Mouse (Mus musculus): ENCODE results near the gene Fchsd2. TPM values are rescaled to one million over a fixed set of nuclear protein-coding genes. Genes with fewer than 3 reads are reported as not detected.

Fchsd2 gene
- polyA plus RNA-seq, 1 experiment from 2014 or later = 42.0 TPM

GRCm38 (mm10) chr7:101088687-101089086 lies 4.0 kb upstream of the Fchsd2 start:
- no peaks in the 10 kb centered on the region for H3K4me1 ChIP-seq (ENCODE audit: control insufficient read depth, insufficient read depth, low read length)
- no peak overlapping the region for H3K4me2 ChIP-seq (ENCODE audit: low read length)
- H3K4me3 ChIP-seq (ENCODE audit: low read depth, low read length) = no peak overlapping the region
- no peak overlapping the region for H3K9ac ChIP-seq (ENCODE audit: low read depth, low read length)
- ATAC-seq = no peak
- no peaks in the 10 kb centered on the region for H3K27me3 ChIP-seq (ENCODE audit: control insufficient read depth, insufficient read depth, low read depth, low read length)
- 73% methylated on average over 4 of the region's 4 CpGs for WGBS
- H3K9me3 ChIP-seq (replicated peaks; ENCODE audit: control insufficient read depth, low read length, poor library complexity, severe bottlenecking) = no peaks in the 10 kb centered on the region
- no peaks in the 10 kb centered on the region for H3K36me3 ChIP-seq (ENCODE audit: control insufficient read depth, insufficient read depth, low read length)
- H3K27ac ChIP-seq (ENCODE audit: low read length) = no peak overlapping the region

- Histone ChIP-seq H3K4me3 (ENCODE audit: low read depth, low read length) (no peak overlapping the region), H3K4me1 (ENCODE audit: control insufficient read depth, insufficient read depth, low read length) (no peaks in the 10 kb centered on the region), H3K9ac (ENCODE audit: low read depth, low read length) (no peak overlapping the region), H3K27me3 (ENCODE audit: control insufficient read depth, insufficient read depth, low read depth, low read length) (no peaks in the 10 kb centered on the region), H3K27ac (ENCODE audit: low read length) (no peak overlapping the region), H3K36me3 (ENCODE audit: control insufficient read depth, insufficient read depth, low read length) (no peaks in the 10 kb centered on the region), H3K9me3 (replicated peaks; ENCODE audit: control insufficient read depth, low read length, poor library complexity, severe bottlenecking) (no peaks in the 10 kb centered on the region), H3K4me2 (ENCODE audit: low read length) (no peak overlapping the region)
- WGBS = 83% methylated on average over 3 of the region's 3 CpGs
- ATAC-seq = no peak
Observed at GRCm38 (mm10) chr7:101089242-101089641, 3.4 kb upstream of the Fchsd2 start.

GRCm38 (mm10) chr7:101093231-101093630 lies 568 bp downstream of the Fchsd2 start:
- H3K9ac ChIP-seq (ENCODE audit: low read depth, low read length) = no peak overlapping the region
- no peaks in the 10 kb centered on the region for H3K4me1 ChIP-seq (ENCODE audit: control insufficient read depth, insufficient read depth, low read length)
- no peaks in the 10 kb centered on the region for H3K9me3 ChIP-seq (replicated peaks; ENCODE audit: control insufficient read depth, low read length, poor library complexity, severe bottlenecking)
- no peak overlapping the region for H3K4me2 ChIP-seq (ENCODE audit: low read length)
- no peak for ATAC-seq
- WGBS = 71% methylated on average over 3 of the region's 3 CpGs
- H3K4me3 ChIP-seq (ENCODE audit: low read depth, low read length) = no peak overlapping the region
- H3K36me3 ChIP-seq (ENCODE audit: control insufficient read depth, insufficient read depth, low read length) = no peaks in the 10 kb centered on the region
- no peaks in the 10 kb centered on the region for H3K27me3 ChIP-seq (ENCODE audit: control insufficient read depth, insufficient read depth, low read depth, low read length)
- H3K27ac ChIP-seq (ENCODE audit: low read length) = no peak overlapping the region

GRCm38 (mm10) chr7:101094746-101095145 lies 2.1 kb downstream of the Fchsd2 start:
- no peaks in the 10 kb centered on the region for H3K9me3 ChIP-seq (replicated peaks; ENCODE audit: control insufficient read depth, low read length, poor library complexity, severe bottlenecking)
- H3K4me1 ChIP-seq (ENCODE audit: control insufficient read depth, insufficient read depth, low read length) = no peaks in the 10 kb centered on the region
- no peak overlapping the region for H3K9ac ChIP-seq (ENCODE audit: low read depth, low read length)
- WGBS = 70% methylated on average over 1 of the region's 1 CpGs
- ATAC-seq = no peak
- no peaks in the 10 kb centered on the region for H3K27me3 ChIP-seq (ENCODE audit: control insufficient read depth, insufficient read depth, low read depth, low read length)
- H3K4me2 ChIP-seq (ENCODE audit: low read length) = no peak overlapping the region
- no peak overlapping the region for H3K27ac ChIP-seq (ENCODE audit: low read length)
- no peak overlapping the region for H3K4me3 ChIP-seq (ENCODE audit: low read depth, low read length)
- H3K36me3 ChIP-seq (ENCODE audit: control insufficient read depth, insufficient read depth, low read length) = no peaks in the 10 kb centered on the region

GRCm38 (mm10) chr7:101095560-101095959 lies 2.9 kb downstream of the Fchsd2 start:
- H3K27me3 ChIP-seq (ENCODE audit: control insufficient read depth, insufficient read depth, low read depth, low read length) = no peaks in the 10 kb centered on the region
- ATAC-seq = no peak
- H3K9ac ChIP-seq (ENCODE audit: low read depth, low read length) = no peak overlapping the region
- no peaks in the 10 kb centered on the region for H3K9me3 ChIP-seq (replicated peaks; ENCODE audit: control insufficient read depth, low read length, poor library complexity, severe bottlenecking)
- WGBS = 67% methylated on average over 5 of the region's 5 CpGs
- H3K4me3 ChIP-seq (ENCODE audit: low read depth, low read length) = no peak overlapping the region
- no peak overlapping the region for H3K4me2 ChIP-seq (ENCODE audit: low read length)
- H3K27ac ChIP-seq (ENCODE audit: low read length) = no peak overlapping the region
- H3K36me3 ChIP-seq (ENCODE audit: control insufficient read depth, insufficient read depth, low read length) = no peaks in the 10 kb centered on the region
- no peaks in the 10 kb centered on the region for H3K4me1 ChIP-seq (ENCODE audit: control insufficient read depth, insufficient read depth, low read length)

GRCm38 (mm10) chr7:101096576-101096975 lies 3.9 kb downstream of the Fchsd2 start:
- no peaks in the 10 kb centered on the region for H3K36me3 ChIP-seq (ENCODE audit: control insufficient read depth, insufficient read depth, low read length)
- 0 out of 2 replicates have a peak, but pooled peaks cover 2% of the 10 kb centered on the region for H3K4me1 ChIP-seq (ENCODE audit: control insufficient read depth, insufficient read depth, low read length)
- no peak overlapping the region for H3K9ac ChIP-seq (ENCODE audit: low read depth, low read length)
- H3K4me3 ChIP-seq (ENCODE audit: low read depth, low read length) = no peak overlapping the region
- H3K9me3 ChIP-seq (replicated peaks; ENCODE audit: control insufficient read depth, low read length, poor library complexity, severe bottlenecking) = no peaks in the 10 kb centered on the region
- H3K27me3 ChIP-seq (ENCODE audit: control insufficient read depth, insufficient read depth, low read depth, low read length) = no peaks in the 10 kb centered on the region
- WGBS = 85% methylated on average over 2 of the region's 2 CpGs
- no peak for ATAC-seq
- H3K4me2 ChIP-seq (ENCODE audit: low read length) = no peak overlapping the region
- H3K27ac ChIP-seq (ENCODE audit: low read length) = no peak overlapping the region

GRCm38 (mm10) chr7:101097084-101097483 lies 4.4 kb downstream of the Fchsd2 start:
- 0 out of 2 replicates have a peak, but pooled peaks cover 2% of the 10 kb centered on the region for H3K4me1 ChIP-seq (ENCODE audit: control insufficient read depth, insufficient read depth, low read length)
- no peaks in the 10 kb centered on the region for H3K27me3 ChIP-seq (ENCODE audit: control insufficient read depth, insufficient read depth, low read depth, low read length)
- H3K27ac ChIP-seq (ENCODE audit: low read length) = no peak overlapping the region
- no peak overlapping the region for H3K4me3 ChIP-seq (ENCODE audit: low read depth, low read length)
- H3K36me3 ChIP-seq (ENCODE audit: control insufficient read depth, insufficient read depth, low read length) = no peaks in the 10 kb centered on the region
- no peak overlapping the region for H3K9ac ChIP-seq (ENCODE audit: low read depth, low read length)
- H3K4me2 ChIP-seq (ENCODE audit: low read length) = no peak overlapping the region
- no peaks in the 10 kb centered on the region for H3K9me3 ChIP-seq (replicated peaks; ENCODE audit: control insufficient read depth, low read length, poor library complexity, severe bottlenecking)
- 61% methylated on average over 3 of the region's 3 CpGs for WGBS
- ATAC-seq = no peak

- Histone ChIP-seq H3K4me3 (ENCODE audit: low read depth, low read length) (no peak overlapping the region), H3K27me3 (ENCODE audit: control insufficient read depth, insufficient read depth, low read depth, low read length) (no peaks in the 10 kb centered on the region), H3K36me3 (ENCODE audit: control insufficient read depth, insufficient read depth, low read length) (no peaks in the 10 kb centered on the region), H3K27ac (ENCODE audit: low read length) (no peak overlapping the region), H3K9ac (ENCODE audit: low read depth, low read length) (no peak overlapping the region), H3K4me1 (ENCODE audit: control insufficient read depth, insufficient read depth, low read length) (0 out of 2 replicates have a peak, but pooled peaks cover 2% of the 10 kb centered on the region), H3K4me2 (ENCODE audit: low read length) (no peak overlapping the region), H3K9me3 (replicated peaks; ENCODE audit: control insufficient read depth, low read length, poor library complexity, severe bottlenecking) (no peaks in the 10 kb centered on the region)
- 64% methylated on average over 3 of the region's 3 CpGs for WGBS
- ATAC-seq = no peak
Observed at GRCm38 (mm10) chr7:101099981-101100380, 7.3 kb downstream of the Fchsd2 start.

- Histone ChIP-seq H3K9ac (ENCODE audit: low read depth, low read length) (peak overlapping the region; percentile 21; the same call in 1 of the 2 replicates), H3K4me1 (ENCODE audit: control insufficient read depth, insufficient read depth, low read length) (0 out of 2 replicates have a peak, but pooled peaks cover 2% of the 10 kb centered on the region), H3K27me3 (ENCODE audit: control insufficient read depth, insufficient read depth, low read depth, low read length) (no peaks in the 10 kb centered on the region), H3K4me3 (ENCODE audit: low read depth, low read length) (no peak overlapping the region), H3K4me2 (ENCODE audit: low read length) (no peak overlapping the region), H3K36me3 (ENCODE audit: control insufficient read depth, insufficient read depth, low read length) (no peaks in the 10 kb centered on the region), H3K27ac (ENCODE audit: low read length) (peak overlapping the region; percentile 57; the same call in 1 of the 2 replicates), H3K9me3 (replicated peaks; ENCODE audit: control insufficient read depth, low read length, poor library complexity, severe bottlenecking) (no peaks in the 10 kb centered on the region)
- WGBS = 38% methylated on average over 9 of the region's 10 CpGs
- ATAC-seq = 0 out of 2 replicates have a peak, but pooled peaks have one; percentile 33
Observed at GRCm38 (mm10) chr7:101101156-101101691, 8.6 kb downstream of the Fchsd2 start.
